Mouse (Mus musculus) heart, adult 2 months (tissue): ENCODE measurements around the gene Hoxc13. TPM values are rescaled to one million over a fixed set of nuclear protein-coding genes. Genes with fewer than 3 reads are reported as not detected.
A peak's percentile ranks its signal among the peaks of the same experiment; 100 is the strongest.

Experiments used
- DNase-seq, 2 experiments: peaks; one replicate each; pipeline ENCODE4 v3.0.0; 2021
- H3K27ac ChIP-seq: fragments of 200-600 bp; 2 replicates; pipeline ENCODE4 v1.8.1; 2022
- H3K27me3 ChIP-seq: fragments of 200-500 bp; 2 replicates; pipeline ENCODE4 v1.6.1; 2012; ENCODE audit warnings: mild to moderate bottlenecking, low read length, inconsistent platforms, mixed read lengths; ENCODE audit not compliant: control insufficient read depth, insufficient read depth
- H3K36me3 ChIP-seq: fragments of 200-500 bp; 2 replicates; pipeline ENCODE4 v1.6.1; 2012; ENCODE audit warnings: low read length, inconsistent platforms; ENCODE audit not compliant: control insufficient read depth, insufficient read depth
- H3K4me1 ChIP-seq: fragments of 200-500 bp; 2 replicates; pipeline ENCODE4 v1.6.1; 2011; ENCODE audit warnings: low read length; ENCODE audit not compliant: control insufficient read depth, insufficient read depth
- H3K4me3 ChIP-seq: fragments of 200-600 bp; 2 replicates; pipeline ENCODE4 v1.8.1; 2022
- H3K79me2 ChIP-seq: fragments of 200-500 bp; replicated peaks from 2 replicates; pipeline ENCODE4 v1.6.1; 2012; ENCODE audit warnings: mild to moderate bottlenecking, inconsistent platforms, low read length, moderate library complexity, mixed read lengths; ENCODE audit not compliant: control insufficient read depth, insufficient read depth
- H3K9ac ChIP-seq: fragments of 200-500 bp; 2 replicates; pipeline ENCODE4 v1.6.1; 2012; ENCODE audit warnings: low read depth, mild to moderate bottlenecking, control low read depth, inconsistent platforms, low read length, mixed read lengths
- CTCF ChIP-seq: fragments of 200-600 bp; IDR thresholded peaks from 2 replicates; pipeline ENCODE4 v1.8.1; 2022; ENCODE audit warnings: antibody characterized with exemption, mild to moderate bottlenecking, moderate library complexity
- EP300 ChIP-seq: fragments of 200-500 bp; IDR thresholded peaks from 2 replicates; pipeline ENCODE4 v1.6.1; 2011; ENCODE audit warnings: low read depth, low read length, control low read depth; ENCODE audit not compliant: insufficient read depth
- POLR2A ChIP-seq: fragments of 200-500 bp; IDR thresholded peaks from 2 replicates; pipeline ENCODE4 v1.6.1; 2011; ENCODE audit warnings: mild to moderate bottlenecking, low read depth, low read length, control low read depth; ENCODE audit not compliant: insufficient read depth
- WGBS: fragments of 180-500 bp; shearing (Covaris S2); methylation state at CpG from one replicate; pipeline ENCODE4 v1.1.7; 2018; 5-methylcytosine and 5-hydroxymethylcytosine counted together
- intact Hi-C: fragments of 180-260 bp; cut with DNase I; formaldehyde crosslinking; loops from one replicate; pipeline ENCODE4 v1.15.1; 2025
- polyA plus RNA-seq: library from polyadenylated mRNA; depleted of rRNA; stranded (reverse); fragments of >200 nt; gene quantifications from 2 replicates; pipeline ENCODE4 v1.2.3, GENCODE M21; 2012
- total RNA-seq, 2 experiments: library from RNA; stranded (reverse); gene quantifications; 2 replicates each; pipeline ENCODE4 v1.2.3; 2021

The Hoxc13 gene
- total and polyA plus RNA-seq, 3 experiments = not detected

GRCm38 (mm10) chr15:102920619-102921018 lies 284 bp upstream of the Hoxc13 start:
- Histone ChIP-seq H3K27ac (no peak overlapping the region), H3K9ac (no peak overlapping the region), H3K79me2 (no peaks in the 10 kb centered on the region), H3K36me3 (no peaks in the 10 kb centered on the region), H3K27me3 (peaks cover 30% of the 10 kb centered on the region), H3K4me3 (no peak overlapping the region), H3K4me1 (no peaks in the 10 kb centered on the region)
- TF ChIP-seq POLR2A = no peak
- peak; percentile 27 to 47 for DNase-seq
- 2% methylated on average over 20 of the region's 20 CpGs for WGBS
- intact Hi-C loops = no loop called here

- intact Hi-C loops = no loop called here
- TF ChIP-seq CTCF (no peak), POLR2A (no peak), EP300 (no peak)
- Histone ChIP-seq H3K9ac (no peak overlapping the region), H3K36me3 (no peaks in the 10 kb centered on the region), H3K4me3 (no peak overlapping the region), H3K4me1 (no peaks in the 10 kb centered on the region), H3K27ac (no peak overlapping the region), H3K79me2 (no peaks in the 10 kb centered on the region), H3K27me3 (peaks cover 34% of the 10 kb centered on the region)
- DNase-seq = no peak
- 2% methylated on average over 24 of the region's 24 CpGs for WGBS
Measured at GRCm38 (mm10) chr15:102922012-102922362, 1.1 kb downstream of the Hoxc13 start.

GRCm38 (mm10) chr15:102922636-102923500 lies 2.0 kb downstream of the Hoxc13 start:
- H3K4me1 ChIP-seq = no peaks in the 10 kb centered on the region
- no peak for DNase-seq
- H3K36me3 ChIP-seq = no peaks in the 10 kb centered on the region
- H3K9ac ChIP-seq = no peak overlapping the region
- WGBS = 22% methylated on average over 6 of the region's 6 CpGs
- H3K4me3 ChIP-seq = no peak overlapping the region
- intact Hi-C loops = no loop called here
- TF ChIP-seq CTCF (no peak), POLR2A (no peak), EP300 (no peak)
- no peaks in the 10 kb centered on the region for H3K79me2 ChIP-seq
- H3K27me3 ChIP-seq = peaks cover 33% of the 10 kb centered on the region
- H3K27ac ChIP-seq = no peak overlapping the region

- WGBS = 2% methylated on average over 40 of the region's 40 CpGs
- Histone ChIP-seq H3K79me2 (no peaks in the 10 kb centered on the region), H3K36me3 (no peaks in the 10 kb centered on the region), H3K27ac (no peak overlapping the region), H3K9ac (no peak overlapping the region), H3K27me3 (peaks cover 12% of the 10 kb centered on the region), H3K4me1 (no peaks in the 10 kb centered on the region), H3K4me3 (no peak overlapping the region)
- no peak for DNase-seq
- no peak for TF ChIP-seq CTCF
- no peak for TF ChIP-seq POLR2A
- no peak for TF ChIP-seq EP300
- intact Hi-C loops = no loop called here
Measured at GRCm38 (mm10) chr15:102927032-102927645, 6.2 kb downstream of the Hoxc13 start.

GRCm38 (mm10) chr15:102931706-102932358 lies 10.9 kb downstream of the Hoxc13 start:
- no peaks in the 10 kb centered on the region for H3K4me1 ChIP-seq
- no peaks in the 10 kb centered on the region for H3K36me3 ChIP-seq
- no peak overlapping the region for H3K27ac ChIP-seq
- 1% methylated on average over 23 of the region's 23 CpGs for WGBS
- intact Hi-C loops = no loop called here
- H3K79me2 ChIP-seq = no peaks in the 10 kb centered on the region
- no peak for DNase-seq
- peaks cover 24% of the 10 kb centered on the region for H3K27me3 ChIP-seq
- H3K9ac ChIP-seq = no peak overlapping the region
- TF ChIP-seq CTCF = no peak
- TF ChIP-seq EP300 = no peak
- TF ChIP-seq POLR2A = no peak
- no peak overlapping the region for H3K4me3 ChIP-seq

- TF ChIP-seq POLR2A = no peak
- no peak for TF ChIP-seq EP300
- TF ChIP-seq CTCF = no peak
- H3K27me3 ChIP-seq = peaks cover 37% of the 10 kb centered on the region
- H3K27ac ChIP-seq = no peak overlapping the region
- no peak overlapping the region for H3K4me3 ChIP-seq
- H3K79me2 ChIP-seq = no peaks in the 10 kb centered on the region
- H3K36me3 ChIP-seq = no peaks in the 10 kb centered on the region
- WGBS = 7% methylated on average over 12 of the region's 12 CpGs
- no peaks in the 10 kb centered on the region for H3K4me1 ChIP-seq
- DNase-seq = no peak
- intact Hi-C loops = no loop called here
- H3K9ac ChIP-seq = no peak overlapping the region
Measured at GRCm38 (mm10) chr15:102934438-102934837, 13.5 kb downstream of the Hoxc13 start.
